Mouse (Mus musculus): ENCODE data around the gene Lgr6.
A peak's percentile ranks its signal among the peaks of the same experiment; 100 is the strongest.

Lgr6 gene

GRCm38 (mm10) chr1:134960634-134961033 lies 144.4 kb downstream of the Lgr6 start:
- no peak for DNase-seq (ENCODE audit: low read depth, low spot score)

- peak; percentile 92 for DNase-seq (ENCODE audit: low read depth, low spot score)
These were observed 149.4 kb downstream of the Lgr6 start, which contains the start of gene Ppp1r12b for GRCm38 (mm10) chr1:134955637-134956176. Gene Ppp1r12b, minus strand, starts transcription at chr1:134955942.

GRCm38 (mm10) chr1:134955050-134955636 lies 149.9 kb downstream of the Lgr6 start:
- no peak for DNase-seq (ENCODE audit: low read depth, low spot score)

DNA sequence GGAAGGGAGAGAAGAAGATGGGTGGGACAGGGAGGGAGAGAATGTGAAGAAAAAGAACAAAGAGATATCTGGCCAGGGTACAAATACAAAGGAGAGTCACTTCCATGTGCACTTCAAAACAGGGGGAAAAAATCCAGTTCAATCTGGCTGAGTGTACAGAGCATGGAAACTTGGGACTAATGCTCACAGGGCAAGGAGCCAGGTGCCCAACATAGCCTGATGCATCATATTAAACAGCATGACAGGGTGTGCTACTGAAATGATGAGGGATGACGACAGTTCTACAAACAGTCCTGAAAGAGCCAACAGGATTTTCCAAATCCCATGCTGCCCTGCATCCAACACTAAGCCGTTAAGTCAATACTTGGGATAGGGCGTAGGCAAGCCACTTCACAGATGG lies 155.1 kb downstream of the Lgr6 start:
- DNase-seq (ENCODE audit: low read depth, low spot score) = no peak

- DNase-seq (ENCODE audit: low read depth, low spot score) = no peak
These were observed 157.5 kb downstream of the Lgr6 start for GRCm38 (mm10) chr1:134947590-134947989.

GRCm38 (mm10) chr1:134942898-134943297 lies 162.2 kb downstream of the Lgr6 start:
- DNase-seq (ENCODE audit: low read depth, low spot score) = no peak

DNA sequence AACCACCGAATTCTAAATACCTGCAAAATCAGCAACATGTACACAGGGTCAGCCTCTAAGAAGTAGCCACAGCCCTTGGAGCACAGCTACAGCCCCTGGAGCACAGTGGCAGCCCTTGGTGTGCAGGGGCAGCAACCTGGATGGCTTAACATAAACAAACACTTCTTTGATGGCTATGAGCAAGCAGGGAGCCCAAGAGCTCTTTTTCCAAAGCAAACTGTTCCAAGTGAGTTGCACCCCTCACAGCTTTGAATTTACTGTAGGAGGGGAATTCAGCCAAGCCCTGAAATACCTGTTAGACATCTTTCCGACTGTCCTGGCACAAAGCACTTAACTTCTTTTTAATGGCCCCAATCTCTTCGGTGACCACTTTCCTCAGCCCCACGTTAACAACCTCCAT lies 164.2 kb downstream of the Lgr6 start:
- DNase-seq (ENCODE audit: low read depth, low spot score) = no peak

DNA sequence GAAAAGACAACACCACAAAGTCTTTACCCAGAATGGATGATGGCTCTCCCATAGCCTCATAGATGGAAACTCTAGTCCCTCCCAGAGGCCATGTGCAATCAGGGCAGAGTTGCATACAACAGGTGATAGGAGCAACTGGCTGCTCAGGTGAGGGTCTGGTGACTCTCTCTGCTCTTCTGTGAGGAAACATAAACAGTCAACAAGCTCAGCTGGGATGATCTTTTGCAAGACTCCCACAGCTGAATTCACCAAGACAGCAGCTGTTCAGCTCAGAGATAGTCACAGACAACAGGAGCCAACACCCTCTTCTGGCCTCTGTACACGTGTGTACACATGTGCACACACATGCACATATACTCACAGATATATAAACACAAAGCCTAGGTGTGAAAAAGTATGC lies 166.8 kb downstream of the Lgr6 start:
- DNase-seq (ENCODE audit: low read depth, low spot score) = no peak

- DNase-seq (ENCODE audit: low read depth, low spot score) = no peak
These were observed 168.7 kb downstream of the Lgr6 start for GRCm38 (mm10) chr1:134936335-134936734.

Data from retina, adult 2 months (tissue).